Mouse (Mus musculus) myocyte (in vitro differentiated cells): ENCODE measurements around the gene Crlf2.

ENCODE experiments used
- CEBPB ChIP-seq: IDR thresholded peaks from 2 replicates; pipeline ENCODE4 v1.6.1; 2011; ENCODE audit warnings: mild to moderate bottlenecking, moderate library complexity; ENCODE audit not compliant: poor library complexity, insufficient read depth, severe bottlenecking
- E2F4 ChIP-seq: IDR thresholded peaks from one replicate; pipeline ENCODE4 v1.6.1; 2011; ENCODE audit warnings: mild to moderate bottlenecking, control low read depth, moderate library complexity; ENCODE audit not compliant: insufficient read depth
- MAX ChIP-seq: IDR thresholded peaks from one replicate; pipeline ENCODE4 v1.6.1; 2011; ENCODE audit warnings: low read depth, mild to moderate bottlenecking, control low read depth
- MYOD1 ChIP-seq, 3 experiments: IDR thresholded peaks; one replicate each; pipeline ENCODE4 v1.6.1; 2011; ENCODE audit warnings: control low read depth in 2 of 3, low read depth in 2 of 3, mild to moderate bottlenecking in 2 of 3, moderate library complexity in 1 of 3; ENCODE audit not compliant: insufficient read length in 2 of 3, control insufficient read depth in 1 of 3
- MYOG ChIP-seq, 3 experiments: IDR thresholded peaks; one replicate each; pipeline ENCODE4 v1.6.1; 2011; ENCODE audit warnings: control low read depth in 2 of 3, low read depth in 2 of 3, mild to moderate bottlenecking in 2 of 3; ENCODE audit not compliant: insufficient read length in 2 of 3, control insufficient read depth in 1 of 3, insufficient read depth in 1 of 3
- POLR2A ChIP-seq: IDR thresholded peaks from one replicate; pipeline ENCODE4 v1.6.1; 2011; ENCODE audit warnings: low read depth, mild to moderate bottlenecking, control low read depth, moderate library complexity; ENCODE audit not compliant: insufficient read length
- TCF12 ChIP-seq: IDR thresholded peaks from one replicate; pipeline ENCODE4 v1.6.1; 2011; ENCODE audit warnings: mild to moderate bottlenecking, control low read depth; ENCODE audit not compliant: poor library complexity, insufficient read depth, severe bottlenecking
- TCF3 ChIP-seq: IDR thresholded peaks from one replicate; pipeline ENCODE4 v1.6.1; 2011; ENCODE audit warnings: low read depth, control low read depth; ENCODE audit not compliant: insufficient read length

DNA sequence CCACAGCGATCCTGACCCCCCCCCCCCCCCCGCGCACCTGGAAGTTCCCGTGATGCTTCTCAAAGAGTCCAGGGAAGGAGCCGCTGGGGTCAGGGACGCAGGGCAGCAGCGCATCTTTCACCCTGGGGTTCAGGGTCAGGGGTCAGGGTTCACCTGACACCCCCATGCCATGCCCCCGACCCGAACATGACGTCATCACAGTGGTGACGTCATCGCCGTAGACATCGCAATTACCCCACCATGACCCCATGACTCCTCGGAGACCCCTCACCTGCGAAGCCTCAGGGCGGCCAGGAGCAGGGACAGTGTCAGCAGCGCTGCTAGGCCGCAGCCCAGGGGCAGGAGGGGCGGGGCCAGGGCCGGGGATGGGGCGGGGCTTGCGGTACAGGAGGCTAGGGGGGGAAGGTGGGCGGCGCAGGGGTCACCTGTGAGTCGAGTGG lies 3.5 kb downstream of the Crlf2 start:
- no peak for TF ChIP-seq MYOD1 (IDR thresholded peaks at IDR 0.05; ENCODE audit: control insufficient read depth in 1 of 3, insufficient read length in 2 of 3, low read depth in 2 of 3)
- no peak for TF ChIP-seq MAX
- no peak for TF ChIP-seq TCF12
- no peak for TF ChIP-seq POLR2A
- no peak for TF ChIP-seq E2F4
- TF ChIP-seq CEBPB, result no peak
- no peak for TF ChIP-seq TCF3
- TF ChIP-seq MYOG (IDR thresholded peaks at IDR 0.05; ENCODE audit: control insufficient read depth in 1 of 3, insufficient read depth in 1 of 3, insufficient read length in 2 of 3, low read depth in 2 of 3), result no peak
